ENCODE assay signal across 8 mouse cellular contexts in genomic region chr19:56396669-56397621, GRCm38 (mm10). TPM values are rescaled to one million over a fixed set of nuclear protein-coding genes. Genes with fewer than 3 reads are reported as not detected.
A peak's percentile ranks its signal among the peaks of the same experiment; 100 is the strongest.
DNase-seq lines count a peak whose midpoint lies in the region; ATAC-seq and TF ChIP-seq lines count a peak whose summit lies in the region.

TSS of gene Casp7 (plus strand) at chr19:56397129.

- H3K27ac ChIP-seq in cerebellum, adult 2 months (ENCODE audit: insufficient read depth, low read length), result no peak within 1 kb of the TSS
- H3K27ac ChIP-seq in limb, embryonic 13.5 days, result peak within 1 kb of the TSS; percentile 88
- H3K27ac ChIP-seq in midbrain, embryonic 14.5 days (replicated peaks; ENCODE audit: low read depth, low read length), result peak within 1 kb of the TSS; percentile 41; the same call in 1 of the 2 replicates

- no peaks in the 10 kb centered on the region for H3K9me3 ChIP-seq in limb, embryonic 13.5 days
- H3K9me3 ChIP-seq in midbrain, embryonic 14.5 days (ENCODE audit: control insufficient read depth, low read length), result no peaks in the 10 kb centered on the region

- H3K4me2 ChIP-seq in limb, embryonic 13.5 days (replicated peaks), result peak within 1 kb of the TSS; percentile 85
- peak within 1 kb of the TSS; percentile 96 for H3K4me2 ChIP-seq in midbrain, embryonic 14.5 days (ENCODE audit: low read length)

- H3K4me3 ChIP-seq in cerebellum, adult 2 months (replicated peaks; ENCODE audit: insufficient read depth, low read depth, low read length), result peak within 1 kb of the TSS; percentile 64
- H3K4me3 ChIP-seq in limb, embryonic 13.5 days, result peak within 1 kb of the TSS; percentile 60
- H3K4me3 ChIP-seq in midbrain, embryonic 14.5 days (replicated peaks; ENCODE audit: low read depth, low read length), result peak within 1 kb of the TSS; percentile 64

- no peaks in the 10 kb centered on the region for H3K27me3 ChIP-seq in cerebellum, adult 2 months (ENCODE audit: control insufficient read depth, insufficient read depth, low read length)
- peaks cover 19% of the 10 kb centered on the region for H3K27me3 ChIP-seq in limb, embryonic 13.5 days
- H3K27me3 ChIP-seq in midbrain, embryonic 14.5 days (ENCODE audit: control insufficient read depth, insufficient read depth, low read length), result peaks cover 15% of the 10 kb centered on the region; the same call in 1 of the 2 replicates

- peak; percentile 46 for ATAC-seq in common myeloid progenitor, adult 5-6 weeks (replicated peaks; ENCODE audit: low read depth, poor library complexity, severe bottlenecking)
- ATAC-seq in limb, embryonic 13.5 days (ENCODE audit: low FRiP score, low read depth), result peak; percentile 71
- peak; percentile 63; the same call in 1 of the 2 replicates for ATAC-seq in midbrain, embryonic 14.5 days (ENCODE audit: low FRiP score, low TSS enrichment)

- no peaks in the 10 kb centered on the region for H3K4me1 ChIP-seq in cerebellum, adult 2 months (ENCODE audit: control insufficient read depth, insufficient read depth, low read length)
- peaks cover 13% of the 10 kb centered on the region for H3K4me1 ChIP-seq in limb, embryonic 13.5 days
- peaks cover 9% of the 10 kb centered on the region; the same call in 1 of the 2 replicates for H3K4me1 ChIP-seq in midbrain, embryonic 14.5 days (ENCODE audit: control insufficient read depth, insufficient read depth, low read length)

- DNase-seq in cerebellum, adult 2 months, result peak; percentile 25 to 32
- no peak for DNase-seq in cerebellum, adult 8-10 months
- DNase-seq in gastrocnemius, postnatal 14 days, result peak; percentile 79
- DNase-seq in induced T-regulatory cell, adult 2 months (ENCODE audit: low read depth), result peak; percentile 92
- peak; percentile 79 for DNase-seq in midbrain, embryonic 14.5 days
- DNase-seq in spleen, adult 18-20 months, result peak; percentile 57 to 64

- H3K9ac ChIP-seq in limb, embryonic 13.5 days, result peak within 1 kb of the TSS; percentile 79
- H3K9ac ChIP-seq in midbrain, embryonic 14.5 days (replicated peaks; ENCODE audit: low read length), result peak within 1 kb of the TSS; percentile 65

- no peak for TF ChIP-seq POLR2A in cerebellum, adult 2 months (IDR thresholded peaks at IDR 0.05; ENCODE audit: borderline replicate concordance, insufficient read depth, low read length)

- intact Hi-C loops in gastrocnemius, postnatal 14 days (cut with DNase I; ENCODE audit: low total_unique reads), result no loop called here

- no peaks in the 10 kb centered on the region for H3K36me3 ChIP-seq in limb, embryonic 13.5 days
- H3K36me3 ChIP-seq in midbrain, embryonic 14.5 days (ENCODE audit: control insufficient read depth, insufficient read depth, low read length), result no peaks in the 10 kb centered on the region

- no peak for TF ChIP-seq CTCF in cerebellum, adult 2 months (IDR thresholded peaks at IDR 0.05; ENCODE audit: borderline replicate concordance, insufficient read depth, low read depth, low read length)

- 2% methylated on average over 76 of the region's 78 CpGs for WGBS in cerebellum, adult 2 months
- WGBS in limb, embryonic 13.5 days, result 1% methylated on average over 78 of the region's 78 CpGs
- 1% methylated on average over 78 of the region's 78 CpGs for WGBS in midbrain, embryonic 14.5 days

RNA-seq across cellular contexts. Expression of gene Casp7, which starts in this region (rescaled TPM):
- polyA plus RNA-seq in cerebellum, adult 2 months (2012; rRNA removed), result 2.9 and 3.1 TPM in 2 replicates
- total RNA-seq in common myeloid progenitor, adult 5-6 weeks (2017), result 28.2 and 42.0 TPM in 2 replicates
- 1 to 10 TPM; 6.2 to 7.7 TPM for total RNA-seq in gastrocnemius, postnatal 14 days (2021)
- 29.3 and 30.1 TPM in 2 replicates for polyA plus RNA-seq in limb, embryonic 13.5 days (2015; fragmentation: Nextera tagmentation; extraction: Ambion mirVana)
- polyA plus RNA-seq in midbrain, embryonic 14.5 days (2014; fragmentation: Nextera tagmentation; extraction: Ambion mirVana), result 17.2 and 19.3 TPM in 2 replicates
